Mouse (Mus musculus): ENCODE measurements around the gene Yif1a.

- TF ChIP-seq CTCF (IDR thresholded peaks at IDR 0.05; ENCODE audit: low read depth) (no peak), EP300 (IDR thresholded peaks at IDR 0.05; ENCODE audit: low read depth) (no peak)
Measured at GRCm38 (mm10) chr19:5069978-5070377, 18.4 kb upstream of the Yif1a start.
